Mouse (Mus musculus): ENCODE results near the gene Mfsd13b. TPM values are rescaled to one million over a fixed set of nuclear protein-coding genes. Genes with fewer than 3 reads are reported as not detected.

Gene Mfsd13b
- polyA plus RNA-seq, 1 experiment = not detected

GRCm38 (mm10) chr7:121053071-121053470, 70.8 kb downstream of the Mfsd13b start:
- Histone ChIP-seq H3K9ac (ENCODE audit: low read depth, poor library complexity, severe bottlenecking) (no peak overlapping the region), H3K4me3 (ENCODE audit: low read depth, low read length) (no peak overlapping the region), H3K27me3 (ENCODE audit: control insufficient read depth, insufficient read depth, low read length, poor library complexity, severe bottlenecking) (no peaks in the 10 kb centered on the region), H3K4me1 (ENCODE audit: control insufficient read depth, insufficient read depth, low read length) (no peaks in the 10 kb centered on the region), H3K36me3 (ENCODE audit: control insufficient read depth, insufficient read depth, low read length, poor library complexity, severe bottlenecking) (peaks cover 19% of the 10 kb centered on the region), H3K27ac (ENCODE audit: insufficient read depth, low read length) (no peak overlapping the region), H3K9me3 (replicated peaks; ENCODE audit: control insufficient read depth, insufficient read depth, low read length, poor library complexity, severe bottlenecking) (no peaks in the 10 kb centered on the region)
- no peak for TF ChIP-seq EP300 (IDR thresholded peaks at IDR 0.05; ENCODE audit: insufficient read depth, low read depth, low read length)
- TF ChIP-seq POLR2A (IDR thresholded peaks at IDR 0.05; ENCODE audit: insufficient read depth, low read length) = no peak
- no peak for TF ChIP-seq CTCF (IDR thresholded peaks at IDR 0.05; ENCODE audit: low read depth, low read length)

- no peak overlapping the region for H3K9ac ChIP-seq (ENCODE audit: low read depth, poor library complexity, severe bottlenecking)
- H3K4me1 ChIP-seq (ENCODE audit: control insufficient read depth, insufficient read depth, low read length) = no peaks in the 10 kb centered on the region
- TF ChIP-seq CTCF (IDR thresholded peaks at IDR 0.05; ENCODE audit: low read depth, low read length) (no peak), EP300 (IDR thresholded peaks at IDR 0.05; ENCODE audit: insufficient read depth, low read depth, low read length) (no peak), POLR2A (IDR thresholded peaks at IDR 0.05; ENCODE audit: insufficient read depth, low read length) (no peak)
- H3K27me3 ChIP-seq (ENCODE audit: control insufficient read depth, insufficient read depth, low read length, poor library complexity, severe bottlenecking) = no peaks in the 10 kb centered on the region
- no peaks in the 10 kb centered on the region for H3K9me3 ChIP-seq (replicated peaks; ENCODE audit: control insufficient read depth, insufficient read depth, low read length, poor library complexity, severe bottlenecking)
- no peak overlapping the region for H3K27ac ChIP-seq (ENCODE audit: insufficient read depth, low read length)
- H3K36me3 ChIP-seq (ENCODE audit: control insufficient read depth, insufficient read depth, low read length, poor library complexity, severe bottlenecking) = peaks cover 9% of the 10 kb centered on the region
- H3K4me3 ChIP-seq (ENCODE audit: low read depth, low read length) = no peak overlapping the region
These were observed 77.3 kb downstream of the Mfsd13b start for GRCm38 (mm10) chr7:121059477-121060218.

- Histone ChIP-seq H3K9ac (ENCODE audit: low read depth, poor library complexity, severe bottlenecking) (no peak overlapping the region), H3K27me3 (ENCODE audit: control insufficient read depth, insufficient read depth, low read length, poor library complexity, severe bottlenecking) (no peaks in the 10 kb centered on the region), H3K9me3 (replicated peaks; ENCODE audit: control insufficient read depth, insufficient read depth, low read length, poor library complexity, severe bottlenecking) (no peaks in the 10 kb centered on the region), H3K4me3 (ENCODE audit: low read depth, low read length) (no peak overlapping the region), H3K27ac (ENCODE audit: insufficient read depth, low read length) (no peak overlapping the region), H3K4me1 (ENCODE audit: control insufficient read depth, insufficient read depth, low read length) (no peaks in the 10 kb centered on the region), H3K36me3 (ENCODE audit: control insufficient read depth, insufficient read depth, low read length, poor library complexity, severe bottlenecking) (peaks cover 2% of the 10 kb centered on the region; the same call in 1 of the 2 replicates)
- TF ChIP-seq POLR2A (IDR thresholded peaks at IDR 0.05; ENCODE audit: insufficient read depth, low read length) = no peak
- TF ChIP-seq CTCF (IDR thresholded peaks at IDR 0.05; ENCODE audit: low read depth, low read length) = no peak
- TF ChIP-seq EP300 (IDR thresholded peaks at IDR 0.05; ENCODE audit: insufficient read depth, low read depth, low read length) = no peak
These were observed 82.0 kb downstream of the Mfsd13b start for GRCm38 (mm10) chr7:121064309-121064708.

Other genes starting within 250 kb of the Mfsd13b start
- not detected in 2 replicates for gene Vwa3a, start 243.2 kb upstream of the Mfsd13b start, polyA plus RNA-seq (2011; ENCODE audit: insufficient read depth, insufficient read length, low read depth, missing spikeins)
- gene Gm5737, start 170.1 kb upstream of the Mfsd13b start, polyA plus RNA-seq (2011; ENCODE audit: insufficient read depth, insufficient read length, low read depth, missing spikeins) = not detected in 2 replicates
- gene Eef2k, start 139.7 kb upstream of the Mfsd13b start, polyA plus RNA-seq (2011; ENCODE audit: insufficient read depth, insufficient read length, low read depth, missing spikeins) = 9.3 and 11.3 TPM in 2 replicates
- gene Polr3e, start 64.8 kb upstream of the Mfsd13b start, polyA plus RNA-seq (2011; ENCODE audit: insufficient read depth, insufficient read length, low read depth, missing spikeins) = 35.6 and 36.0 TPM in 2 replicates
- 23.2 and 24.6 TPM in 2 replicates for gene Cdr2, start 197 bp upstream of the Mfsd13b start, polyA plus RNA-seq (2011; ENCODE audit: insufficient read depth, insufficient read length, low read depth, missing spikeins)
- gene Mettl9, start 51.9 kb downstream of the Mfsd13b start, polyA plus RNA-seq (2011; ENCODE audit: insufficient read depth, insufficient read length, low read depth, missing spikeins) = 80.5 and 85.7 TPM in 2 replicates
- gene Igsf6, start 92.1 kb downstream of the Mfsd13b start, polyA plus RNA-seq (2011; ENCODE audit: insufficient read depth, insufficient read length, low read depth, missing spikeins) = not detected in 2 replicates
- gene Otoa, start 99.1 kb downstream of the Mfsd13b start, polyA plus RNA-seq (2011; ENCODE audit: insufficient read depth, insufficient read length, low read depth, missing spikeins) = not detected in 2 replicates